Mouse (Mus musculus): ENCODE data around the gene Pik3c2g.

- TF ChIP-seq CTCF (IDR thresholded peaks at IDR 0.05; ENCODE audit: low read depth, low read length) = no peak
- TF ChIP-seq GATA2 (IDR thresholded peaks at IDR 0.05; ENCODE audit: borderline replicate concordance, low read depth, low read length) = no peak
- TF ChIP-seq POLR2AphosphoS5 (IDR thresholded peaks at IDR 0.05; ENCODE audit: insufficient replicate concordance, low read depth, low read length) = no peak
- no peak for TF ChIP-seq GATA1 (IDR thresholded peaks at IDR 0.05; ENCODE audit: borderline replicate concordance, low read length)
- no peak for TF ChIP-seq TAL1 (conservative IDR thresholded peaks at IDR 0.05; ENCODE audit: low read depth, low read length)
Measured at GRCm38 (mm10) chr6:139738350-139738749, 151.3 kb downstream of the Pik3c2g start.

All from G1E (cell line).